Mouse (Mus musculus): ENCODE measurements at regions not wholly inside any gene's neighbourhood (a gene's known extent, or its start where the extent isn't known, plus 50 kb on each side); places are given as distances from the start of the nearest gene placed in this dataset.

GRCm38 (mm10) chr11:63789473-63790120 lies 132.5 kb downstream of the Hs3st3b1 start:
- TF ChIP-seq POLR2A (IDR thresholded peaks at IDR 0.05; ENCODE audit: extremely low read depth, insufficient read depth, low read length) (no peak), CTCF (IDR thresholded peaks at IDR 0.05; ENCODE audit: low read depth, low read length) (no peak)
